Mouse (Mus musculus): ENCODE data around the gene Tgfbr3.

DNA sequence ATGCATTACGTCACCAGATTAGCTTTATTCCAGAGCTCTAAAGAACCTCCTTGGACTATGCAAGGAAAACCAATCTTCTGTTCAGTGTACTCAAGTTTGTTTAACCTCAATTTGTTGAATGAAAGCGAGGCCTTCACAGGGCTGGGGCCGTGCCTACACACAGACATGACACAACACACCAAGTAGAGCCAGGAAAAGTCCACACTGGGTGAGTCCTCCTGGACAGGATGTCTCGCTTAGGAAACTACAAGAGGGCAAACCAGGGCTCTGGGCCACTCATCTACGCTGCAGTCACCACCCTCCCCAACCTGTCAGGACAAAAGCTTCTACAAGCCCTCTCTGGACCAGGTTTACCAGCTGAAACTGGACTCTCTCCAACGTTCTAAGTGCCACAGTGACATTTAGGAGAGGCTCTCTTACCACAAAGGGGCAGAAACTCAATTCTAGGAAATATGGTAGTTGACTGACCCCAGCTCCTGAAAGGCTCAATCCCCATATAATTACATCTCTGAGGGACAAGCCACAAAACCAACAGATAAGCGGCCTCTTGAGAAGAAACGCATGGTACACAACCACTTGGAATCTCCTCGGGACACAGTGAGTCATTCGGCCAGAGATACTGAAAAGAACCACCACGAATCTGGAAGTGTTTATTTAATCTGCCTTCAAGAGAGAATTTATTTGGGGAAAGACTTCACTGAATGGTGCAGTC is 122.6 kb downstream of the Tgfbr3 start:
- TF ChIP-seq CTCF (IDR thresholded peaks at IDR 0.05; ENCODE audit: low read depth) (no peak), EP300 (IDR thresholded peaks at IDR 0.05; ENCODE audit: low read depth) (no peak; the same call in 1 of the 2 replicates)
